Mouse (Mus musculus) liver, embryonic 11.5 days (tissue): ENCODE data around the gene AF067061. TPM values are rescaled to one million over a fixed set of nuclear protein-coding genes. Genes with fewer than 3 reads are reported as not detected.
"Not testable (repeated sequence)": the region's sequence is repeated elsewhere in the genome, so short reads cannot be mapped to it uniquely, and the experiment has no call there.

Source experiments
- ATAC-seq: fragments of 200-750 bp; cut with Nextera tagmentation; replicated peaks from 2 replicates; pipeline ENCODE4 v1.8.0; 2017; ENCODE audit warnings: moderate number of reproducible peaks, mild to moderate bottlenecking, moderate TSS enrichment, moderate library complexity; ENCODE audit not compliant: low FRiP score
- DNase-seq: peaks from one replicate; pipeline ENCODE4 v3.0.0-alpha.2; 2017; ENCODE audit warnings: low spot score
- H3K27ac ChIP-seq: fragments of 300-500 bp; sonication (generic); 2 replicates; pipeline ENCODE4 v1.5.1; 2014; ENCODE audit warnings: mild to moderate bottlenecking, low read depth, low read length, control low read depth
- H3K27me3 ChIP-seq: fragments of 300-500 bp; sonication (generic); replicated peaks from 2 replicates; pipeline ENCODE4 v1.6.1; 2014; ENCODE audit warnings: low read length, mixed read lengths; ENCODE audit not compliant: control insufficient read depth, insufficient read depth
- H3K36me3 ChIP-seq: fragments of 300-500 bp; sonication (generic); 2 replicates; pipeline ENCODE4 v1.6.1; 2014; ENCODE audit warnings: mild to moderate bottlenecking, low read length, moderate library complexity, mixed read lengths; ENCODE audit not compliant: control insufficient read depth, insufficient read depth
- H3K4me1 ChIP-seq: fragments of 300-500 bp; sonication (generic); replicated peaks from 2 replicates; pipeline ENCODE4 v1.6.1; 2014; ENCODE audit warnings: low read length, mixed read lengths; ENCODE audit not compliant: control insufficient read depth, insufficient read depth
- H3K4me2 ChIP-seq: fragments of 300-500 bp; sonication (generic); 2 replicates; pipeline ENCODE4 v1.6.1; 2014; ENCODE audit warnings: mild to moderate bottlenecking, control low read depth, moderate library complexity
- H3K4me3 ChIP-seq: fragments of 300-500 bp; sonication (generic); 2 replicates; pipeline ENCODE4 v1.5.1; 2014; ENCODE audit warnings: low read depth, low read length, control low read depth
- H3K9ac ChIP-seq: fragments of 300-500 bp; sonication (generic); 2 replicates; pipeline ENCODE4 v1.6.1; 2014; ENCODE audit warnings: low read depth, low read length, control low read depth
- H3K9me3 ChIP-seq: fragments of 300-500 bp; sonication (generic); 2 replicates; pipeline ENCODE4 v1.6.1; 2016; ENCODE audit warnings: low read length, inconsistent platforms, mixed read lengths; ENCODE audit not compliant: control insufficient read depth
- WGBS: fragments of 180-500 bp; shearing (Covaris S2); extraction: QIAGEN DNeasy Blood & Tissue Kit; methylation state at CpG from one replicate; pipeline ENCODE4 v1.1.7; 2014; 5-methylcytosine and 5-hydroxymethylcytosine counted together
- polyA plus RNA-seq: library from polyadenylated mRNA; unstranded; fragments of >200 nt; fragmentation: Nextera tagmentation; extraction: Ambion mirVana; gene quantifications from 2 replicates; pipeline ENCODE4 v1.2.1, GENCODE M21; 2014

AF067061 gene
- polyA plus RNA-seq, result not detected in 2 replicates

DNA sequence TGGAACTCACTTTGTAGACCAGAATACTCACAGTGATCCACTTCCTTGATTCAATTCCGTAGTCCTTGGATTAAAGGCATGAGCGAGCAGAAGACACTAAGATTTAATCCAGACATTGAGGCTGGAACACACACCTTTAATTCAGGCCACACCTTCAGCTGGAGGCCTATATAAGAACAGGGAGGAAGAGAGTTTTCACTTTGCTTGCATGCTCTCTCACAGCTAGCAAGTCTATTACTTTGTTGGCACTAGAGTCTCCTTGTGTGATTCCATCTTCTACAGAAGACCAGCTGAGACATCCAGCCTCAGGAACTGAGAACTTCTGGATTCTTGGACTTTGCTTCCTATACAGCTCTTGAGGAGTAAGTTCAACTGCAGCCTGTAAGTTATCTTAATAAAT, at the start of gene AF067061:
TSS of gene AF067061 (plus strand) at position 245 of the 400 bp plus-strand sequence.
- not testable (repeated sequence) for H3K4me2 ChIP-seq, H3K27me3 ChIP-seq, ATAC-seq, H3K9ac ChIP-seq, DNase-seq, H3K4me3 ChIP-seq, H3K36me3 ChIP-seq, H3K9me3 ChIP-seq, H3K27ac ChIP-seq, H3K4me1 ChIP-seq
- 78% methylated on average over 2 of the region's 2 CpGs for whole genome bisulfite sequencing

DNA sequence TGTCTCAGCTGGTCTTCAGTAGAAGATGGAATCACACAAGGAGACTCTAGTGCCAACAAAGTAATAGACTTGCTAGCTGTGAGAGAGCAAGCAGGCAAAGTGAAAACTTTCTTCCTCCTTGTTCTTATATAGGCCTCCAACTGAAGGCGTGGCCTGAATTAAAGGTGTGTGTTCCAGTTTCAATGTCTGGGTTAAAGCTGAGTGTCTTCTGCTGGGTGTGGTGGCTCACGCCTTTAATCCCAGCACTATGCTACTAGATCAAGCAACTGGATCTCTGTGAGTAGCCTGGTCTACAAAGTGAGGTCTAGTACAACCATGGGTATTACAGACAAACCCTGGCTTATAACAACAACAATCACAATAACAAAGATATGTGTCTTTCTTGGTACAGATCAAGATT, 47.1 kb upstream of the AF067061 start, which contains the start of gene Gm21762:
TSS of gene Gm21762 (minus strand) at position 101 of the 400 bp plus-strand sequence.
- H3K9ac ChIP-seq, H3K27me3 ChIP-seq, DNase-seq, H3K4me1 ChIP-seq, H3K4me2 ChIP-seq, H3K9me3 ChIP-seq, H3K4me3 ChIP-seq, H3K36me3 ChIP-seq, ATAC-seq, H3K27ac ChIP-seq: not testable (repeated sequence)
- no CpG with 5 or more reads among the region's 2 CpGs for WGBS

DNA sequence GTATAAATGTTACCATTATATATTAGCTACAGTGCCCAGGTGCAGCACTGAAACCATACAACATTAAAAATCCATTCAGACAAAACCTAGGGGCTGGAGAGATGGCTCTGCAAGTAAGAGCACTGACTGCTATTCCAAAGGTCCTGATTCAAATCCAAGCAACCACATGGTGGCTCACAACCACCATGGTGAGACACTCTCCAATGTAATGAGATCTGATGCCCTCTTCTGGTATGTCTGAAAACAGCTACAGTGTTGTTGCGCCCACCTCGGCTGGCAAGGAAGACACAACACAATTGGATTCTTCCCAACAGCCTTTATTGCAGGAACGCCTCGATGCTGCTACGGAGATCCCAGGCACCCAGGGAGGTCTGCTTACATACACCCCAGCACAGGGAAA, 42.0 kb upstream of the AF067061 start:
- 74% methylated on average over 5 of the region's 5 CpGs for WGBS

DNA sequence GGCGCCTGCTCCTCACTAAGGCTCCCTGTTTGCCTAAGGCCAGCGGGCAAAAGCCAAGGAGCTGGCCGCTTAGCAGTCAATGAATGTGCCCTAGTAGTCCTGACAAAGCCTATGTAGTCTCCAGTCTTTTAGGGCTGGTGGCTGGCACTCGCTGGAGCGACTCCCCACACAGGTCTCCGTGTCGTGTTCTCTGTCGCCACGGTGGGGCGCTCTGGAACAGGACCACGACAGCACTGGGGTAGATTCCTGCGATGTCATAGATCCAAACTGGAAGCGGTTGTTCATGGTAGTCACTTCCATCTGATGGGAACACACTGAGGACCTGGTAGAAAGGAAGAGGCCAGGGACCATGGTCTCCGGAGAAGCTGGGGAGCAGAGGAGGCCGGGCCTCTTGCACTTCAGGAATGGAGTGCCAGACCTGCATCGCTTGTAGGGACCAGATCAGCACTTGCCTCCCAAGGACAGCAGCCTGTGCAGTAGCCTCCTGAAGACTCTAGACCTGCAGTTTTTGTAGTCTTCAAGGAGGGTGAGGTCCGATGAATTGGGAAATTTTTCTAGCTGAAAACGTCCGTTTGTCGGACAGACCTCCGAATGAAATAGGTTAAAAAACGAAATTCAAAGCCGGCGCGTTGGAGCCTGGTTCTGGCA, 39.8 kb upstream of the AF067061 start:
- H3K36me3 ChIP-seq, H3K27me3 ChIP-seq, H3K9ac ChIP-seq, H3K4me3 ChIP-seq, H3K4me2 ChIP-seq, ATAC-seq, H3K27ac ChIP-seq, DNase-seq, H3K9me3 ChIP-seq, H3K4me1 ChIP-seq: not testable (repeated sequence)
- WGBS, result 96% methylated on average over 16 of the region's 25 CpGs

More for the DNA sequence above, 42.0 kb upstream of the AF067061 start:
- H3K36me3 ChIP-seq, H3K27ac ChIP-seq, H3K4me2 ChIP-seq, H3K27me3 ChIP-seq, H3K9me3 ChIP-seq, H3K4me3 ChIP-seq, DNase-seq, ATAC-seq, H3K9ac ChIP-seq, H3K4me1 ChIP-seq: not testable (repeated sequence)

DNA sequence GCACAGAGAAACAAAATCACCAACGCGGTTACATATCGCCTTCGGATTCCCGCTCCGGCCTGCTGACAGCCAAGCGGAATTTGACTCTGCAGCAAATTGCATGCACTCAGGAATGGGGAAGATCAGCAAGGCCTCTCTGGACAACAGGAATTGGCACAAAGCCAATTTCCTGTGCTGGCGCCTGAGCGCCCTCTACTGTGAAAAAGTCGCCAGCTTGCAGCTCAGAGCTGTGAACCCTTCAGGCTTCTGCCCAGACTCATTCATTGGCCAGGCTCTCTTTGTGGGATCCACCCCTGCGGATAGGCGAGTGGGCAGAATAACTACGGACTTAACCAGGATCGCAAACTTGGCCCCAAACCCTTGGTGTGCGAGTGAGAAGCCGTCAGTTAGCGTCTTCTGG, 31.1 kb upstream of the AF067061 start:
- H3K9me3 ChIP-seq, H3K27ac ChIP-seq, H3K27me3 ChIP-seq, H3K4me3 ChIP-seq, H3K9ac ChIP-seq, H3K4me2 ChIP-seq, H3K4me1 ChIP-seq, H3K36me3 ChIP-seq, DNase-seq: not testable (repeated sequence)
- peak; percentile 36; the same call in 1 of the 2 replicates for ATAC-seq
- WGBS, result 94% methylated on average over 15 of the region's 17 CpGs

DNA sequence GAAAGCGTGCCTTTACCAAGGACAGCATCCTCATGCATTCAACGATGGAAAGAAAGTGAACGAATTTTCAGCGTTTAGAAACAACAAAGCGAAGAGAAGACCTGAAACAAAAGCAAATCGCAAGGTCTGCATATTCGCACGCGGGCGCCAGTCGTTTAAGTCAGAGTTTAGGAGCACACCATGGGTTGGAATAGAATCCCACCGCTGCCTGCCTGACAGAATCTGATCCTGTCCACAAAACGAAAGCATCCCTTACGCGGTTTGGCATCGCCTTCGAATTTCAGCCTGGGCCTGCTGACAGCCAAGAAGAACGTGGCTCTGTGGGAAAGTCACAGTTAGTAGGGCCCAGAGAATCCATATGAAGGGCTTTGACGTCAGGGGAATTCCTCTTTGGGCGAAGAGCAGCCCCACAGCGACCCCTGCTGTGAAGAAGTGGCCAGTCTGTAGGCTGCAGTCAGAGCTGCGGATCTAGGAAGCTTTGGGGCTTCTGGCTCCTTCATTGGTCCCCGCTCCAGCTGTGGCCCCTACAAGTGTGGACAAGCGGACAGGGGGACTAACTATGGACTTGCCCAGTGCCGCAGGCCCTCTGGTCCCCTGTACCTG, 30.4 kb upstream of the AF067061 start:
- not testable (repeated sequence) for H3K4me3 ChIP-seq, H3K27ac ChIP-seq, H3K36me3 ChIP-seq, H3K9ac ChIP-seq, H3K4me1 ChIP-seq, H3K4me2 ChIP-seq, H3K27me3 ChIP-seq, H3K9me3 ChIP-seq, ATAC-seq, DNase-seq
- 73% methylated on average over 13 of the region's 25 CpGs for WGBS

DNA sequence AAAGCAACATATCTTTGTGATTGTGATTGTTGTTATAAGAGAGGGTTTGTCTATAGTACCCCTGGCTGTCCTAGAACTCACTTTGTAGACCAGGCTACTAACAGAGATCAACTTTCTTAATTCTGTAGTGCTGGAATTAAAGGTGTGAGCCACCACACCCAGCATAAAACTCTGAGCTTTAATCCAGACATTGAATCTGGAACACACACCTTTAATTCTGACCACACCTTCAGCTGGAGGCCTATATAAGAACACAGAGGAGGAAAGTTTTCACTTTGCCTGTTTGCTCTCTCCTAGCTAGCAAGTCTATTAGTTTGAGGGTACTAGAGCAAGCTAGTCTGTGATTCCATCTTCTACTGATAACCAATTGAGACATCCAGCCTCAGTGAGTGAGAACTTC, 24.1 kb upstream of the AF067061 start, which contains the start of gene Gm21731:
TSS of gene Gm21731 (plus strand) at position 301 of the 400 bp plus-strand sequence.
- not testable (repeated sequence) for H3K27me3 ChIP-seq, H3K4me2 ChIP-seq, H3K9ac ChIP-seq, H3K27ac ChIP-seq, H3K4me3 ChIP-seq, H3K9me3 ChIP-seq, DNase-seq, ATAC-seq, H3K4me1 ChIP-seq, H3K36me3 ChIP-seq

DNA sequence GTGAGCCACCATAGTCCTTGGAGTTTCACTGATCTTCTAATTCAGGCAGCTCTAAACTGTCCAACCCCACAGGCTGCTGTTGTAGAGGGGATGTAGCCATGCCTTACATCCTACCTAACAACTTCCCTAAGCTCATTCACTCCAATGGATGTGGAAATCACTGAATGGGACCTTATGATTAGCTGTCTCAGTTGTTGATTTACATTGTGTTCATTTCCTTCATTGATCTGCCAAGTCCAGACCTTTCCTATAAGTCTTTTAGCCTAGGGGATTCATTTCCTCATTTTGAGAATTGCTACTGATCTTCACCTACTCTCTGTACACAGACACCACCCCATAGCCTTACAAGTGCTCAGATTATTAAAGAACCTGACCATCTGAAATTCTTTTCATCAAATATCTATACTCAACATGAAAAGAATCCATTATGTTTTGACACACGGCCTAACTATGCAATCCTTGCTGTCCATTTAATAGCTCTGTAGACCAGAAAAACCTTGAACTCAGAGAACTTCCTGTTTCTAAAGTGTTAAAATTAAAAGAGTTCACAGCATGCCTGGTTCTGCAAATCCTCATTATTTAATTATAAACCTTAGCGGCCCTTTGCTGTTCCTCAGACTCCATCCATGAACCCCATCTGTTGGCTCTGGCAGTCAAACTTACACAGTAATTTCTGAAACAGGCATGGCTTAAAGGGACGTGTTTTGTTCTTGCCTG, 11.5 kb upstream of the AF067061 start:
- DNase-seq, ATAC-seq, H3K27me3 ChIP-seq, H3K4me1 ChIP-seq, H3K4me2 ChIP-seq, H3K27ac ChIP-seq, H3K4me3 ChIP-seq, H3K9ac ChIP-seq, H3K9me3 ChIP-seq, H3K36me3 ChIP-seq: not testable (repeated sequence)
- 88% methylated on average over 2 of the region's 3 CpGs for WGBS
